Mouse (Mus musculus) cerebellum, adult 18-20 months (tissue): ENCODE measurements around the gene Gm21256.
"Not testable (repeated sequence)": the region's sequence is repeated elsewhere in the genome, so short reads cannot be mapped to it uniquely, and the experiment has no call there.

ENCODE experiments used
- DNase-seq, 2 experiments: peaks; one replicate each; pipeline ENCODE4 v3.0.0; 2021

The Gm21256 gene

DNA sequence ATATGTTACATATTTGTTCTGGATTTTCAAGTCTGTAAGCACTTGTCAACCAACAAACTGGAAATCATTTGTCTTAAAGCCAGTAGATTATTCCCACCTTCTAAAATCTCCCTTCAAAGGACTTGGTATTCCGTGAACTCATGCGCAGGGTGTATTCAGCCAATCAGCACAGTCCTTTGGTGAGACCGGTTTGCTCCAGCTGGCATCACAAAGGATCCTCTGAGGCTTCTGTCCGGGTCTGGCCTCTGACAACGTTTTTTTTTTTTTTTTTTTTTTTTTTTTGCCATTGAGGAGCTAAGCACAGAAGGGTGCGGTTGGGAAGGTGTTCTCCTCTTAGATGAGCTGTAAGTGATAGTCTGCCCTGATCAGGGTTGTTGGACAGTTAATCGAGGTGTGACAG, at the start of gene Gm21256:
Gene Gm21256, plus strand, starts transcription at position 301 of the 400 bp plus-strand sequence.
- DNase-seq = not testable (repeated sequence)
